Mouse (Mus musculus) forebrain, embryonic 14.5 days (tissue): Measurements from ENCODE around the gene Dcst1. TPM values are rescaled to one million over a fixed set of nuclear protein-coding genes. Genes with fewer than 3 reads are reported as not detected.

Experiments
- ATAC-seq: fragments of 200-750 bp; cut with Nextera tagmentation; 2 replicates; pipeline ENCODE4 v1.8.0; 2017; ENCODE audit warnings: mild to moderate bottlenecking, moderate library complexity
- DNase-seq: peaks from one replicate; pipeline ENCODE4 v3.0.0-alpha.2; 2015; ENCODE audit warnings: low spot score
- H3K27ac ChIP-seq: fragments of 300-500 bp; sonication (generic); 2 replicates; pipeline ENCODE4 v1.5.1; 2014; ENCODE audit warnings: low read depth, mild to moderate bottlenecking, control low read depth, low read length, moderate library complexity
- H3K27me3 ChIP-seq: fragments of 300-500 bp; sonication (generic); replicated peaks from 2 replicates; pipeline ENCODE4 v1.6.1; 2014; ENCODE audit warnings: low read length, control low read depth, mixed read lengths; ENCODE audit not compliant: control insufficient read depth, insufficient read depth
- H3K36me3 ChIP-seq: fragments of 300-500 bp; sonication (generic); 2 replicates; pipeline ENCODE4 v1.6.1; 2014; ENCODE audit warnings: low read length, control low read depth; ENCODE audit not compliant: control insufficient read depth, insufficient read depth
- H3K4me1 ChIP-seq: fragments of 300-500 bp; sonication (generic); 2 replicates; pipeline ENCODE4 v1.6.1; 2014; ENCODE audit warnings: antibody characterized with exemption, low read length, control low read depth; ENCODE audit not compliant: control insufficient read depth, insufficient read depth
- H3K4me2 ChIP-seq: fragments of 300-500 bp; sonication (generic); 2 replicates; pipeline ENCODE4 v1.6.1; 2014; ENCODE audit warnings: mild to moderate bottlenecking, control low read depth, low read length
- H3K4me3 ChIP-seq: fragments of 300-500 bp; sonication (generic); 2 replicates; pipeline ENCODE4 v1.5.1; 2014; ENCODE audit warnings: low read depth, low read length, control low read depth
- H3K9ac ChIP-seq: fragments of 300-500 bp; sonication (generic); 2 replicates; pipeline ENCODE4 v1.6.1; 2014; ENCODE audit warnings: mild to moderate bottlenecking, low read length, control low read depth, moderate library complexity
- H3K9me3 ChIP-seq: fragments of 300-500 bp; sonication (generic); replicated peaks from 2 replicates; pipeline ENCODE4 v1.6.1; 2016; ENCODE audit warnings: low read length, control low read depth, mixed read lengths; ENCODE audit not compliant: control insufficient read depth
- WGBS: fragments of 180-500 bp; shearing (Covaris S2); extraction: QIAGEN DNeasy Blood & Tissue Kit; methylation state at CpG from one replicate; pipeline ENCODE4 v1.1.7; 2014; 5-methylcytosine and 5-hydroxymethylcytosine counted together
- polyA plus RNA-seq: library from polyadenylated mRNA; unstranded; fragments of >200 nt; fragmentation: Nextera tagmentation; extraction: Ambion mirVana; gene quantifications from 2 replicates; pipeline ENCODE4 v1.2.1, GENCODE M21; 2014

Dcst1 gene
- polyA plus RNA-seq, 1 experiment from 2014 or later = 0.83 TPM

- no peak for DNase-seq
- H3K27me3 ChIP-seq = peaks cover 16% of the 10 kb centered on the region
- ATAC-seq = no peak
- peaks cover 44% of the 10 kb centered on the region for H3K4me1 ChIP-seq
- peak overlapping the region; percentile 36 for H3K4me3 ChIP-seq
- H3K9me3 ChIP-seq = no peaks in the 10 kb centered on the region
- peak overlapping the region; percentile 66 for H3K9ac ChIP-seq
- 10% methylated on average over 19 of the region's 19 CpGs for WGBS
- peak overlapping the region; percentile 99 for H3K4me2 ChIP-seq
- no peak overlapping the region for H3K27ac ChIP-seq
- no peaks in the 10 kb centered on the region for H3K36me3 ChIP-seq
Observed at GRCm38 (mm10) chr3:89390699-89391662, 25.9 kb upstream of the Dcst1 start.

DNA sequence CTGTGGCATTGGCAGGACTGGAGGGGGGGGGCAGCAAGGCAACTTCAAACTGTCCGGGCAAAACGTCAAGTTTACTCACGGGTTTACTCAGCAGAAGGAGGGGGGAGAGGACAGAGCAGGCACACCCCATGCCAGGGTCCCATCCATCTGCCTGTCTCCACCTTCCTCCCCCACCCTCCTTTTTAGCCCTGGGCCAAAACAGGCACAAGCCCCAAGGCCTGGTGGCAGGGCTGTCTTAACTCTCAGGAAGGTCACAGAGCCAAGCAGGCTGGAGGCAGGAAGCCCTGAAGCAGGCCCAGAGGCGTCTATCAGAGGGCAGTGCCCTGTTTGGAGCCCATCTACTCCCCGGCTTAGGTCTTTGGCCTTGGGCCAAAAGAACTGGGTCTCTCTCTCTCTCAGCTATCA is 25.1 kb upstream of the Dcst1 start:
- no peak overlapping the region for H3K9ac ChIP-seq
- WGBS = 50% methylated on average over 5 of the region's 5 CpGs

DNA sequence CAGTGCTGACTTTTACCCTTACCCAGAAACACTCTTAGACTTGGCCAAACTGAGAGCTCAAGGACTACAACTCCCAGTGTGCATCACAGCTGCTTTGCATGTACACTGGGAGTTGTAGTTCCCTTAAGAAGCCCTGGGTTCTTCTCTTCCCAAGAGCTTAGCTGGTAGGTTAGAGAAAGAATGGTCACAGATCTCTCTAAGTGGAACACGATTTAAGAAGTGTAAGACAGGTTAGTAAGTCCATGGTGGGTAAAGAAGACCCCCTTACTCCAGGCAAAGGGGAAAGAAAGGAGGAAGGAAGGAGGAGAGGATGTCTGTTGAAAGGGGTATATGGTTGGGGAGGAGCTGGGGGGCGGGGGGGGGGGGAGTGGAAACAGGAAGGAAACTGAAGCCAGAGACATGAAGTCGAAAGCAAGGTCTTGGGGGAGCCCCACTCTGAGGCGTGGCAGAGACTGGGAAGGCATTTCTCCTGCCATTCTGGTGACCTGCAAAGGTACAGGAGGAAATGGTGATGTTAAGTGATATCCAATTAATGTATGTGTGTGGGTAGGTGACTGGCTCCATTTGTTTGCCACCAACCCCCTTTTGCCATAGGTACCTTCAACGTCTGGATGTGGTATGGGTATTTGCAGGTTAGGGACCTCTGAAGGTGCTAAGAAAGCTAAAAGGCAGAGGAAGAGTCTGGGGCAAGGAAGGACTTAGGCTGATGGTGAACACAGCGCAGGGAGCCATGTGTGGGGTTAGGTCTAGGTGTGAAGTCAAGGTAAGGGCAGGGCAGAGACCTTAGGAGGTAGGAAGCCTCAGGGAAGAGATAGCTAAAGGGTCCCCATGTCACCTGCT is 24.1 kb upstream of the Dcst1 start:
- no peak overlapping the region for H3K4me2 ChIP-seq
- H3K4me1 ChIP-seq = peaks cover 29% of the 10 kb centered on the region
- no peak overlapping the region for H3K4me3 ChIP-seq
- ATAC-seq (no peak; the same call in 1 of the 2 replicates), DNase-seq (peak; percentile 84)
- H3K27ac ChIP-seq = no peak overlapping the region
- no peak overlapping the region for H3K9ac ChIP-seq
- H3K36me3 ChIP-seq = no peaks in the 10 kb centered on the region
- peaks cover 8% of the 10 kb centered on the region; the same call in 1 of the 2 replicates for H3K27me3 ChIP-seq
- no peaks in the 10 kb centered on the region for H3K9me3 ChIP-seq
- WGBS = 68% methylated on average over 6 of the region's 6 CpGs

More for the DNA sequence above, 25.1 kb upstream of the Dcst1 start:
- no peak overlapping the region for H3K4me3 ChIP-seq
- DNase-seq = peak; percentile 22
- H3K4me2 ChIP-seq = no peak overlapping the region
- H3K27me3 ChIP-seq = peaks cover 9% of the 10 kb centered on the region
- H3K36me3 ChIP-seq = no peaks in the 10 kb centered on the region
- no peak for ATAC-seq
- no peaks in the 10 kb centered on the region for H3K9me3 ChIP-seq
- no peak overlapping the region for H3K27ac ChIP-seq
- peaks cover 36% of the 10 kb centered on the region for H3K4me1 ChIP-seq

GRCm38 (mm10) chr3:89388134-89388881 is 23.3 kb upstream of the Dcst1 start:
- Histone ChIP-seq H3K27me3 (peaks cover 8% of the 10 kb centered on the region; the same call in 1 of the 2 replicates), H3K4me1 (peaks cover 26% of the 10 kb centered on the region), H3K27ac (no peak overlapping the region), H3K4me3 (no peak overlapping the region), H3K36me3 (no peaks in the 10 kb centered on the region), H3K4me2 (no peak overlapping the region), H3K9me3 (no peaks in the 10 kb centered on the region), H3K9ac (no peak overlapping the region)
- 61% methylated on average over 11 of the region's 11 CpGs for WGBS
- ATAC-seq (peak; percentile 22; the same call in 1 of the 2 replicates), DNase-seq (peak; percentile 30)

DNA sequence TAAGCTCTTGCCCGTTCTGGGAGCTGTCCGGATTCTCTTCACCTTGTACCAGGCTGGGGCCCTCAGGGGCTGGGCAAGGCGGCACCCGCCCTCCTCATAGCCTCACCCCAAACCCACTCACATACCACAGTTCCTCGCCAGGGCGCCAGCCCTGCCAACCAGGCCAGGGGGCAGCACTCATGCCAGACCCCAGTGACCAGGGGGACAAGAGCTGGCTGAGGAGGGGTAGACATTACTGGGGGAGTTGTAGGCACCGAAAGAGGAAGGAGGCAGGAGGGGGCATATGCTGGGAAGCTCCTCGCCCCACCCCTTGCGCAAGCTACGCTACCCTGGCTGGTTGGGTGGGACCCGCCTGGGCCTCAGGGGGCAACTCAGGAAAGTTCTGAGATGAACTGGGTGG is 22.6 kb upstream of the Dcst1 start:
- H3K9me3 ChIP-seq = no peaks in the 10 kb centered on the region
- DNase-seq (no peak), ATAC-seq (no peak)
- H3K27ac ChIP-seq = no peak overlapping the region
- H3K4me2 ChIP-seq = no peak overlapping the region
- H3K27me3 ChIP-seq = peaks cover 8% of the 10 kb centered on the region; the same call in 1 of the 2 replicates
- no peak overlapping the region for H3K4me3 ChIP-seq
- WGBS = 76% methylated on average over 11 of the region's 11 CpGs
- no peak overlapping the region for H3K9ac ChIP-seq
- H3K36me3 ChIP-seq = no peaks in the 10 kb centered on the region
- H3K4me1 ChIP-seq = peaks cover 21% of the 10 kb centered on the region

GRCm38 (mm10) chr3:89386438-89387420 is 21.7 kb upstream of the Dcst1 start:
- DNase-seq = no peak
- Histone ChIP-seq H3K9ac (no peak overlapping the region), H3K4me2 (no peak overlapping the region), H3K4me1 (peaks cover 12% of the 10 kb centered on the region; the same call in 1 of the 2 replicates), H3K27me3 (no peaks in the 10 kb centered on the region), H3K4me3 (no peak overlapping the region), H3K9me3 (no peaks in the 10 kb centered on the region), H3K36me3 (no peaks in the 10 kb centered on the region), H3K27ac (no peak overlapping the region)
- ATAC-seq = no peak
- WGBS = 52% methylated on average over 17 of the region's 17 CpGs

DNA sequence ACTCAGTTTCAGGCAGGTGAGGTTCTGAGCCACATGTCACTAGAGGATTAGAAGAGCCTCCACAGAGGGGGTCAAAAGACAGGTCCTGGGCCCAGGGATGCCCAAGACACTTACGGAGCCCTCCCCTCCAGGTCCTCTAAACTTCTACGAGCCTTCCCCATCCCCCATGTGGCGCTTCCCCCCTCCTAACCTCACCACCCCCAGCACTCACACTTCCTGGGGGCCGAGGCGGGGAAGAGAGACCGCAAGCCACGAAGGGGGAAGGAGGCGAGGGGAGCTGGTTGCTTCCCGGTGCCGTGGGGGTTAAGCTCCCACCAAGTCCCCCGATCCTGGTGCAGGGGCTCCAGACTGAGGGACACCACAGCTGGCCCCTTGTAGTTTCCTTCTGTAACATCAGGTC is 20.4 kb upstream of the Dcst1 start:
- no peak for DNase-seq
- no peak overlapping the region for H3K27ac ChIP-seq
- no peaks in the 10 kb centered on the region for H3K36me3 ChIP-seq
- H3K4me2 ChIP-seq = no peak overlapping the region
- H3K27me3 ChIP-seq = no peaks in the 10 kb centered on the region
- H3K9me3 ChIP-seq = no peaks in the 10 kb centered on the region
- no peak for ATAC-seq
- H3K4me3 ChIP-seq = no peak overlapping the region
- H3K9ac ChIP-seq = no peak overlapping the region
- WGBS = 48% methylated on average over 11 of the region's 11 CpGs
- H3K4me1 ChIP-seq = no peaks in the 10 kb centered on the region; the same call in 1 of the 2 replicates
